Mouse (Mus musculus) hindbrain, embryonic 15.5 days (tissue): ENCODE measurements around the gene Usp47. TPM values are rescaled to one million over a fixed set of nuclear protein-coding genes. Genes with fewer than 3 reads are reported as not detected.

Experiments used
- polyA plus RNA-seq: library from polyadenylated mRNA; unstranded; fragments of >200 nt; fragmentation: Nextera tagmentation; extraction: Ambion mirVana; gene quantifications from 2 replicates; pipeline ENCODE4 v1.2.1, GENCODE M21; 2015

Gene Usp47
- polyA plus RNA-seq, 1 experiment from 2014 or later: 63.7 TPM

Other genes with a start within 250 kb of the Usp47 start
- 17.6 and 17.7 TPM in 2 replicates for gene Galnt18, start 243.5 kb upstream of the Usp47 start, polyA plus RNA-seq
- 30.3 and 32.8 TPM in 2 replicates for gene Dkk3, start 135.6 kb downstream of the Usp47 start, polyA plus RNA-seq
- gene Mical2, start 202.4 kb downstream of the Usp47 start, polyA plus RNA-seq: 3.8 and 4.6 TPM in 2 replicates